Mouse (Mus musculus) liver, adult 2 months (tissue): ENCODE measurements at regions not wholly inside any gene's neighbourhood (a gene's known extent, or its start where the extent isn't known, plus 50 kb on each side); places are given as distances from the start of the nearest gene placed in this dataset.

Experiments
- CTCF ChIP-seq: fragments of 200-500 bp; IDR thresholded peaks from 2 replicates; pipeline ENCODE4 v1.5.1; 2011; ENCODE audit warnings: low read depth, low read length, control low read depth
- POLR2A ChIP-seq: fragments of 200-500 bp; IDR thresholded peaks from 2 replicates; pipeline ENCODE4 v1.6.1; 2011; ENCODE audit warnings: low read length, control low read depth; ENCODE audit not compliant: insufficient read depth; ENCODE audit errors: extremely low read depth

DNA sequence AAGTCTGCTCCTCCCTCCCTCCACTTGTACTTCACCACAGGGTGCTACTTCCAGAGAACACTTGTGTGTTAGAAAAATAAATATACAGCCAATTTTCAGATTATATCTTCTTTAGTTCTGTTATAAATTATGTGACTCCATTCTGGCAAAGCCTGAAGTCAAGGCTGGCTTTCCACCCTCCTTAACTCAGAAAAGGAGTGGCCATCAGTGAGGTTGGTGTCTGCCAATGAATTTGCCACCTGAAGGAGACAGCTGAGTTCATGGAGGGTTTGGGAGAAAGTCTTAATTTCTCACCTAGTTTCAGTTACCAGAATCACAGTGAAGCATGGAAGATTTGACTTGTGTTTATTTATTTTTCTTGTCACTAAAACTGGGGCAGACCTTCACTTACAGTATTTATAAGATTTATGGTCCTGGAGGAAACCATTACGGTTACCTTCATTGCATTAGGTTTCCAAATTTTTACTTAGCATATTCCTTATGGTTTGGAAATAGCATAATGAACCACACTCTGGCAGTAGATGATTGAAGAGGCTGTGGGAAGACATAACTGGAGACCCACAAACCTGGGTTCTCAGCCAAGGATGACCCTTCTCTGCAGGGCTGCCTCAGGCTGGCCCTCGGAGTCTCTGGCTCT lies 186.4 kb downstream of the Pten start:
- TF ChIP-seq CTCF (no peak), POLR2A (no peak)
